Mouse (Mus musculus) embryonic fibroblast, embryonic 13.5 days (primary cell): ENCODE measurements around the gene Zfp277.

Experiments
- CTCF ChIP-seq: IDR thresholded peaks from 2 replicates; pipeline ENCODE4 v1.5.1; 2011; ENCODE audit warnings: mild to moderate bottlenecking, control low read depth, low read length, moderate library complexity, borderline replicate concordance; ENCODE audit not compliant: insufficient read depth
- POLR2A ChIP-seq: IDR thresholded peaks from 2 replicates; pipeline ENCODE4 v1.6.1; 2011; ENCODE audit warnings: low read depth, mild to moderate bottlenecking, control low read depth, low read length, moderate library complexity

GRCm38 (mm10) chr12:40462693-40463235 is 17.1 kb upstream of the Zfp277 start:
- TF ChIP-seq POLR2A (no peak), CTCF (no peak)
